Mouse (Mus musculus) lung, postnatal 0 days (tissue): ENCODE results near the gene Arhgdia.

ENCODE experiments used
- CTCF ChIP-seq: IDR thresholded peaks from 2 replicates; pipeline ENCODE4 v1.5.1; 2016; ENCODE audit warnings: antibody characterized with exemption, mild to moderate bottlenecking
- EP300 ChIP-seq: IDR thresholded peaks from 2 replicates; pipeline ENCODE4 v1.6.1; 2016; ENCODE audit warnings: antibody characterized with exemption, mild to moderate bottlenecking, control low read depth

GRCm38 (mm10) chr11:120571754-120572416 lies 9.5 kb downstream of the Arhgdia start:
- no peak for TF ChIP-seq CTCF
- TF ChIP-seq EP300 = no peak
